Mouse (Mus musculus): ENCODE data around the gene Olfr1145. TPM values are rescaled to one million over a fixed set of nuclear protein-coding genes. Genes with fewer than 3 reads are reported as not detected.

Olfr1145 gene
- total RNA-seq (2021), result not detected
- long read RNA-seq, experiment 1, result 0 reads
- long read RNA-seq, experiment 2, result 0 reads

DNA sequence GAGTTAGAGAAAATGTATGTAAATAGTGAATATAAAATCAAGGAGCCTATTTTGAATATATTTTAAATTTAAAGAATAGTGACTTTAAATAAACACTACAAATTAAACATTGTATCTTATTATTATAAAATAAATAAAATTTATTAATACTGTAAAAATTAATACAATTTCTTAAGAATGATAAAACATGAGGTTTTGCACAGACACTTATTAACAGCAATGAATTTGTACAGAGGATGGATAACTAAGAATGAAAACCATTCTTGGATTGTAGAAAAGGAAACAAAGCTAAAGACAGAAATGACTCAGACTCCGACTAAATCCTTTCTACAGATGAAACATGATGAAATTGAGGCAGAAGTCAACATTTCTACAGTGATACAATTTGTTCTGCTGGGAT, at the start of gene Olfr1145:
TSS of gene Olfr1145 (plus strand) at position 301 of the 400 bp plus-strand sequence.
- no peak for DNase-seq
- intact Hi-C loops (cut with DNase I; ENCODE audit: low total_unique reads), result no loop called here

DNA sequence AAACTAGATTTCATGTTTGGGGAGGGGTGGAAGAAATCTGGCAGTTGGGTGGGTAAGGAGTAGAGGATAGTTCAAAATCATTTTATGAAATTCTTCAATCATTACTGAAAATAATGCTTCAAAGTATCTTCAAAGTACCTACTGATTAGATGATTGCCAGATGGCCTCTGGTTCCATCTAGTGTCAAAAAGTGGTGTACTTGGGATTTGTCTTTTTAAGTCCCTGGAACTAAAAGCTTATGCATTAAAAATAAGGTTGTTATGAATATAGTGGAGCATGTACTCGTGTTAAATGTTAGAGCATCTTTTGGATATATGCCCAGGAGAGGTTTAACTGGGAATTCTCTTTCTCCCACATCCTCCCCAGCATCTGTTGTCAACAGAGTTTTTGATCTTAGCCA, 33.5 kb upstream of the Olfr1145 start:
- DNase-seq, result no peak
- intact Hi-C loops (cut with DNase I; ENCODE audit: low total_unique reads), result no loop called here

GRCm38 (mm10) chr2:87779183-87779582, 30.4 kb upstream of the Olfr1145 start, which contains the start of gene Olfr152:
Gene Olfr152 (plus strand): TSS chr2:87779483.
- intact Hi-C loops (cut with DNase I; ENCODE audit: low total_unique reads), result no loop called here
- no peak for DNase-seq

- intact Hi-C loops (cut with DNase I; ENCODE audit: low total_unique reads), result no loop called here
- no peak for DNase-seq
These were observed 9.3 kb upstream of the Olfr1145 start, which contains the start of gene Olfr1143 for GRCm38 (mm10) chr2:87800292-87800691. Gene Olfr1143 (plus strand): TSS chr2:87800592.

- no peak for DNase-seq
- intact Hi-C loops (cut with DNase I; ENCODE audit: low total_unique reads), result no loop called here
These were observed 20.6 kb downstream of the Olfr1145 start, which contains the start of gene Olfr1148 for GRCm38 (mm10) chr2:87830233-87830632. Gene Olfr1148 (plus strand): TSS chr2:87830533.

- DNase-seq, result no peak
- intact Hi-C loops (cut with DNase I; ENCODE audit: low total_unique reads), result no loop called here
These were observed 34.1 kb downstream of the Olfr1145 start, which contains the start of gene Olfr1150-ps1 for GRCm38 (mm10) chr2:87843693-87844092. Gene Olfr1150-ps1 (plus strand): TSS chr2:87843993.

DNA sequence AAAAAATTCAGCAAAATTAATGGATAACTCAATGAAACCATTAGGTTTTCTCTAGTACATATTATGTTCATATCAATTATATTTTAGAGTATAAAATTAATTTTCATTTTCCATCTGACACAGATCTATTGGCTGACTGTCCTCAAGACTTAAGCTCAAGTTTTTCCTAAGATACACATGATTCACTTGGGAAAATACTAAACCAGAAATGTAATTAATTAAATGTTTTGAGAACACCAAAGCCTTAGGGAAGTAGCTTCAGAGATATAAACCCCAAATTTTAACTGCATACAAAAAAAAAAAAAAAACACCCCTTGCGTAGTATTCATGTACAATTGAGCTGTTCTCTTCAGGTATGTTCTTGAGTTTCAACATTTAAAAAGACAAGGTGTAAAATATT, 45.9 kb downstream of the Olfr1145 start, which contains the start of gene Olfr1151:
TSS of gene Olfr1151 (plus strand) at position 301 of the 400 bp plus-strand sequence.
- intact Hi-C loops (cut with DNase I; ENCODE audit: low total_unique reads), result no loop called here
- DNase-seq, result no peak

Other genes with a start within 250 kb of the Olfr1145 start
- gene Olfr1129, start 235.9 kb upstream of the Olfr1145 start, total RNA-seq (2021), result not detected
- not detected for gene Olfr1130, start 203.6 kb upstream of the Olfr1145 start, total RNA-seq (2021)
- gene Olfr1131, start 182.7 kb upstream of the Olfr1145 start, total RNA-seq (2021), result not detected
- gene Olfr1132, start 172.3 kb upstream of the Olfr1145 start, total RNA-seq (2021), result not detected
- not detected for gene Olfr1133, start 162.4 kb upstream of the Olfr1145 start, total RNA-seq (2021)
- not detected for gene Olfr1134, start 151.4 kb upstream of the Olfr1145 start, total RNA-seq (2021)
- not detected for gene Olfr1135, start 136.2 kb upstream of the Olfr1145 start, total RNA-seq (2021)
- not detected for gene Olfr1136, start 115.9 kb upstream of the Olfr1145 start, total RNA-seq (2021)
- gene Olfr1137, start 96.6 kb upstream of the Olfr1145 start, total RNA-seq (2021), result not detected
- gene Olfr1138, start 69.8 kb upstream of the Olfr1145 start, total RNA-seq (2021), result not detected
- gene Olfr1140, start 66.1 kb upstream of the Olfr1145 start, total RNA-seq (2021), result not detected
- gene Olfr1141, start 55.8 kb upstream of the Olfr1145 start, total RNA-seq (2021), result not detected
- not detected for gene Olfr152, start 30.3 kb upstream of the Olfr1145 start, total RNA-seq (2021)
- not detected for gene Olfr1143, start 9.2 kb upstream of the Olfr1145 start, total RNA-seq (2021)
- not detected for gene Olfr1148, start 20.7 kb downstream of the Olfr1145 start, total RNA-seq (2021)
- gene Olfr1150-ps1, start 34.2 kb downstream of the Olfr1145 start, total RNA-seq (2021), result not detected
- gene Olfr1151, start 46.0 kb downstream of the Olfr1145 start, total RNA-seq (2021), result not detected
- gene Olfr1152, start 56.7 kb downstream of the Olfr1145 start, total RNA-seq (2021), result not detected
- gene Olfr1153, start 85.1 kb downstream of the Olfr1145 start, total RNA-seq (2021), result not detected
- gene Olfr1154, start 95.3 kb downstream of the Olfr1145 start, total RNA-seq (2021), result not detected
- gene Olfr1155, start 135.3 kb downstream of the Olfr1145 start, total RNA-seq (2021), result not detected
- gene Olfr1156, start 143.3 kb downstream of the Olfr1145 start, total RNA-seq (2021), result not detected
- not detected for gene Olfr1157, start 158.5 kb downstream of the Olfr1145 start, total RNA-seq (2021)
- not detected for gene Olfr74, start 164.8 kb downstream of the Olfr1145 start, total RNA-seq (2021)
- not detected for gene Olfr1158, start 180.3 kb downstream of the Olfr1145 start, total RNA-seq (2021)
- gene Olfr1160, start 198.4 kb downstream of the Olfr1145 start, total RNA-seq (2021), result not detected
- not detected for gene Olfr1161, start 213.0 kb downstream of the Olfr1145 start, total RNA-seq (2021)
- not detected for gene Olfr73, start 227.9 kb downstream of the Olfr1145 start, total RNA-seq (2021)
- gene Olfr1162, start 241.3 kb downstream of the Olfr1145 start, total RNA-seq (2021), result not detected

All from gastrocnemius, postnatal 14 days (tissue).